Mouse (Mus musculus) ES-Bruce4 (cell line): ENCODE results near the gene Fbxl8. TPM values are rescaled to one million over a fixed set of nuclear protein-coding genes. Genes with fewer than 3 reads are reported as not detected.

Experiments used
- H3K27ac ChIP-seq: 2 replicates; pipeline ENCODE4 v1.5.1; 2012; ENCODE audit warnings: low read length, inconsistent platforms; ENCODE audit not compliant: insufficient read depth
- H3K27me3 ChIP-seq: 2 replicates; pipeline ENCODE4 v1.6.1; 2012; ENCODE audit warnings: mild to moderate bottlenecking, low read length, inconsistent platforms; ENCODE audit not compliant: control insufficient read depth, poor library complexity, insufficient read depth, severe bottlenecking
- H3K36me3 ChIP-seq: 2 replicates; pipeline ENCODE4 v1.6.1; 2012; ENCODE audit warnings: inconsistent platforms, mild to moderate bottlenecking, low read length, moderate library complexity; ENCODE audit not compliant: control insufficient read depth, poor library complexity, insufficient read depth, severe bottlenecking
- H3K4me1 ChIP-seq: one replicate; pipeline ENCODE4 v1.8.1; 2011; ENCODE audit warnings: low read length; ENCODE audit not compliant: control insufficient read depth, insufficient read depth
- H3K4me3 ChIP-seq: 2 replicates; pipeline ENCODE4 v1.5.1; 2011; ENCODE audit warnings: low read depth, mild to moderate bottlenecking, low read length
- H3K9ac ChIP-seq: 2 replicates; pipeline ENCODE4 v1.6.1; 2012; ENCODE audit warnings: low read depth, mild to moderate bottlenecking, inconsistent platforms; ENCODE audit not compliant: poor library complexity, severe bottlenecking
- H3K9me3 ChIP-seq: replicated peaks from 2 replicates; pipeline ENCODE4 v1.6.1; 2012; ENCODE audit warnings: mild to moderate bottlenecking, low read length, inconsistent platforms; ENCODE audit not compliant: control insufficient read depth, poor library complexity, insufficient read depth, severe bottlenecking
- CTCF ChIP-seq: IDR thresholded peaks from one replicate; pipeline ENCODE4 v1.8.1; 2011; ENCODE audit warnings: low read depth, low read length
- EP300 ChIP-seq: IDR thresholded peaks from 2 replicates; pipeline ENCODE4 v1.6.1; 2011; ENCODE audit warnings: low read depth, low read length; ENCODE audit not compliant: insufficient read depth
- POLR2A ChIP-seq: IDR thresholded peaks from one replicate; pipeline ENCODE4 v1.8.1; 2011; ENCODE audit warnings: low read length; ENCODE audit not compliant: insufficient read depth
- polyA plus RNA-seq: library from polyadenylated mRNA; stranded (reverse); fragments of >200 nt; gene quantifications from 2 replicates; pipeline ENCODE4 v1.2.4, GENCODE M21; 2011; ENCODE audit warnings: low read depth; ENCODE audit not compliant: missing spikeins, insufficient read depth, insufficient read length

Gene Fbxl8
- polyA plus RNA-seq: 1.5 and 1.9 TPM in 2 replicates

DNA sequence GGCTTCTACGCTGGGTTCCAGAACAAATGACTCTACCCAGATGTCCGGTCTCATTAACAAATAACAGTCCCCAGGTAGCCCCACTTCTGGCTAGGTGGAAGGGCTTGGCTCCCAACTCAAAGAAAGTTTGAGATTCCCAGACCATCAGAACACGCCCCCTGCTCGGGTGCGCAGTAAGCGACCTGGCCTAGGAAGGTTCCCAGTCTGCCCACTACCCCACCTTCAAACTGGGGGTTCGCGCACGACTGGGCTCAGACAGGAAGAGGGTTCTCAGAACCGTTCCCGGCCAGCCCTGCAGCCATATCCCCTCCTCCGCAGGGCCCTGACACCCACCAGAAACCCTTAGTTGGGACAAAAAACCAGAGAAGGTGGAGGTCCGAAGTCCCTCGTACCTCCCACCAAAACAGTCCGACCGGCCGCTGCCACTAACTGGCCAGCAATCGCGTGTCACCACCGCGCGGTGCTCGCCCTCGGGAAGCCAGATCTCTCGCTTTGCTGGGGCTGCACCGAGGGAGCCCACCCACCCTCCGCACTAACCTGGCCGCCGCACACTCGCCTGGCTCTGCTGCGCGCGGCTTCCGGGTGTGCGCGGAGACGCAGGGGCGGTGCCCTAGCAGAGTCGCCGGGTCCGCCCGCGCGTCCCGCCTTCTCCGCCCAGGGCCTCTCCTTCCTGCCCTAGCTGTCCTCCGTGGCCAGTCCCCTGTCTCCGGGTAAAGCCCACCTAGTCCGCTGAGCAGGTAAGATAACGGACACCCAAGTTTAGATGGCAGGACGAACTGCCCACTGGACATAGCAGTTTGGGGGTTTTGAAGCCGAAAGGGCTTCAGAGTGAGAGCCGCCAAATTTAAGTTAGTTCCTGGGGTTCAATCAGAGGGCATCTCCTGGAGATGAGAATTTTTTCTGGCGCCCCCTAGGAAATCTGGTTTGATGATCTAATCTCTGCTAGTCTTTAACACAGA, at the start of gene Fbxl8, which contains the start of gene Tradd:
TSS of gene Fbxl8 (plus strand) at position 625 of the 959 bp plus-strand sequence.
TSS of gene Tradd (minus strand) at position 586 of the 959 bp plus-strand sequence.
- Histone ChIP-seq H3K27me3 (0 out of 2 replicates have a peak, but pooled peaks cover 2% of the 10 kb centered on the region), H3K36me3 (no peaks in the 10 kb centered on the region), H3K9ac (peak within 1 kb of the TSS; percentile 64), H3K27ac (no peak within 1 kb of the TSS), H3K4me3 (peak within 1 kb of the TSS; percentile 80), H3K9me3 (no peaks in the 10 kb centered on the region), H3K4me1 (no peaks in the 10 kb centered on the region)
- TF ChIP-seq EP300: no peak
- no peak for TF ChIP-seq POLR2A
- no peak for TF ChIP-seq CTCF

DNA sequence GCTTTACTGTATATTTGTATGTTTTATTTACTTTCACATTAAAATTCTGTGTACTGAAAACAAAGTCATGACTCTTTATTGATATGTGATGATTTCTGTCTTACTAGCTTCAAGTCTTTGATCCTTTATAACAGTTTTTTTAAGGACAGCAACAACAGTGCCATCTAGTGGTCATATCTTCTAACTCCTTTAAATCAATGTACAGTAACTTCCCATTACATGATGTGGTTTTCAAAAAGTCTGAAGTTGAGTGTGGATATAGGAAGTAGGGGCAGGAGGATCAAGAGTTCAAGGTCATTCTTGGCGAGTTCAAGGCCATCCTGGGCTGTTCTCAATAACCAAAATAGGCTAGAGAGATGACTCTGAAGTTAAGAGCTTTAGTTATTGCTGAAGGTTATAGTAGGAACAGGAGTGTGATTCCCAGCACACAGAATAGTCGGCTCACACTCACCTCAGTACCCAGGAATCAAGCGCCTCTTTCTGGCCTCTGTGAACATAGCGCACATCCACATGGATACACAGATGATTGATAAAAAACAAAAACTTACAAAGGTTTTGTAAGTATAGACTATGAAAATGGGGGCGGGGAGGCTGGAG, 46.4 kb upstream of the Fbxl8 start:
- TF ChIP-seq POLR2A (no peak), EP300 (no peak), CTCF (peak; percentile 33)
- H3K9me3 ChIP-seq: no peaks in the 10 kb centered on the region
- H3K4me1 ChIP-seq: no peaks in the 10 kb centered on the region
- no peaks in the 10 kb centered on the region for H3K27me3 ChIP-seq
- H3K9ac ChIP-seq: peak overlapping the region; percentile 21
- H3K4me3 ChIP-seq: no peak overlapping the region
- H3K36me3 ChIP-seq: 0 out of 2 replicates have a peak, but pooled peaks cover 3% of the 10 kb centered on the region
- H3K27ac ChIP-seq: no peak overlapping the region

DNA sequence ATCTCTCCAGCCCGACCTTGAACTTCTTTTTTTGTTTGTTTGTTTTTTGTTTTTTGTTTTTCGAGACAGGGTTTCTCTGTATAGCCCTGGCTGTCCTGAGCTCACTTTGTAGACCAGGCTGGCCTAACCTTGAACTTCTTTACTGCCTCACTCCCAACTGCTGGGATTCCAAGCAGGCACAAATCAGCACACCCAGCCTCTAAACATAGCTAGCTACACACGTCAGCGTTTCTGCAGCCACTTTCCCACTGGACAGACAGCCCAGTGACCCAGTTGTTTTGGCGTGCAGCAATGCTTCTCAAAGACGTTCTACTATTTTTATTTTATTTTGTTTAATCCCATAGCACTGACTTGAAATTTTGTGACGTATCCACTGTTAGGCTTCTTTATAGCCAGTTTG, 40.6 kb upstream of the Fbxl8 start:
- Histone ChIP-seq H3K9me3 (no peaks in the 10 kb centered on the region), H3K27me3 (no peaks in the 10 kb centered on the region), H3K4me1 (peaks cover 2% of the 10 kb centered on the region), H3K36me3 (no peaks in the 10 kb centered on the region), H3K4me3 (no peak overlapping the region), H3K9ac (peak overlapping the region; percentile 68; the same call in 1 of the 2 replicates), H3K27ac (no peak overlapping the region)
- TF ChIP-seq EP300: no peak
- TF ChIP-seq CTCF: no peak

DNA sequence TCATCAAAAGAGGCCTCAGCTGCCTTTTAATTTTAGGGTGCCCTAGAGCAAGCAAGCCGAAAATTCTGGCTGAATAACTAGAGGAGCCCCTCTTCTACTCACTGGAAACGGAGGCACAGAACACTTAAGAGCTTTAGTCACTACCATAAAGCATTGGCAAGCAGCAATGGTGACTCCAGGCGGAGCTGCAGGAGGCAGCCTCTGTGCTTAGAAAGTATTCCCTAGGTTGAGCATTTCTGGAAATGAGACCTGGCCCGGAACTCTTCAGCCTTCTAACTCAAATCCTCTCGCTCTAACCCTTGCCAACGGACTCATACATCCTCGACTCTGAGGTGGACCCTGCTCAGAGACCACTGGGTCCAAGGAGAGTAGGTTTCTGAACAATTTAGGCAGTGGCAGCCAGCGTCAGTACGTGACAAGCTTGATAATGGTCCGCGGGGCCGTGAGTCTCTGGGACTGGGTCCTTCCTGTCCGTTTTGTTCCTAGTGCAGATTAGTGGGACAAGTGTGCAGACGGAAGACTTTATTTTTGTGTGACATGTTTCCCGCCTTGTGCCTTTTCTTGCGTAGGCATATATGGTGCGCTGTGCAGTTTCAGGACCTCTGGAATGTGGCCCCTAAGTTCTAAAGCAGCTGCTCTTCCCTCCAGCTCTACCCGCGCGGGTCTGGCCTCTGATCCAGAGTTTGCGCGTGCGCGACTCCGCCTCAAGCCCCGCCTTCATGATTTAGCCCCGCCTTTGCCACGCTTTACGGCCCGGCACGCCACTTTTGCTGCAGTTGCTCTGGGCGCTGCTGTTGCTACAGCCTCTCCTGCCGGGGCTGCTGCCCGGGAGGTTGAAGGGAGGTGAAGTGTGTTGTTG, 39.8 kb upstream of the Fbxl8 start, which contains the start of gene D230025D16Rik:
TSS of gene D230025D16Rik (plus strand) at position 733 of the 859 bp plus-strand sequence.
- Histone ChIP-seq H3K4me3 (peak within 1 kb of the TSS; percentile 79), H3K27ac (peak within 1 kb of the TSS; percentile 48), H3K4me1 (peaks cover 2% of the 10 kb centered on the region), H3K9me3 (no peaks in the 10 kb centered on the region), H3K9ac (peak within 1 kb of the TSS; percentile 89), H3K36me3 (no peaks in the 10 kb centered on the region), H3K27me3 (no peaks in the 10 kb centered on the region)
- TF ChIP-seq POLR2A (peak; percentile 93), EP300 (0 out of 2 replicates have a peak, but pooled peaks have one; percentile 29), CTCF (no peak)

DNA sequence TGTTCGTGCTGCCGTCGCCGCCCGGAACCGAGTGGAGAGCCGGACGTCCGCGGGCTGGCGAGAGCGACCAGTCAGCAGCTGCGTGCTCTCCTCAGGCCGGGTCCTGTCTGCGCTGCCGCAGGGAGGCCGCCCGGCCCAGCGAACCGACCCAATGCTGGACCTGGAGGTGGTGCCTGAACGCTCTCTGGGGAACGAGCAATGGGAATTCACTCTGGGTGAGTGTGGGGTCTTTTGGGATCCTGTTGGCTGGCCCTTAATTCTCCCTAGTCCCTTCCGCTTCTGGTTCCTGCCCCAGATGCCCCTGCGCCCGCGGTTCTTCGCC, 39.2 kb upstream of the Fbxl8 start:
- peaks cover 4% of the 10 kb centered on the region; the same call in 1 of the 2 replicates for H3K36me3 ChIP-seq
- H3K4me1 ChIP-seq: peaks cover 2% of the 10 kb centered on the region
- peak overlapping the region; percentile 78 for H3K4me3 ChIP-seq
- H3K9ac ChIP-seq: peak overlapping the region; percentile 89
- peak overlapping the region; percentile 35; the same call in 1 of the 2 replicates for H3K27ac ChIP-seq
- no peaks in the 10 kb centered on the region for H3K9me3 ChIP-seq
- TF ChIP-seq EP300: no peak
- TF ChIP-seq CTCF: no peak
- no peak for TF ChIP-seq POLR2A
- no peaks in the 10 kb centered on the region for H3K27me3 ChIP-seq
